Mouse (Mus musculus): ENCODE data around the gene Cbfa2t2. TPM values are rescaled to one million over a fixed set of nuclear protein-coding genes. Genes with fewer than 3 reads are reported as not detected.

The Cbfa2t2 gene
- polyA plus RNA-seq, 1 experiment, result 12.6 TPM

GRCm38 (mm10) chr2:154418001-154418400, 18.3 kb upstream of the Cbfa2t2 start:
- TF ChIP-seq CTCF (IDR thresholded peaks at IDR 0.05; ENCODE audit: control insufficient read depth, insufficient read depth, insufficient replicate concordance, low read depth, low read length), result no peak
- no peak for TF ChIP-seq POLR2A (IDR thresholded peaks at IDR 0.05; ENCODE audit: control insufficient read depth, low read depth, low read length)
- Histone ChIP-seq H3K36me3 (ENCODE audit: control insufficient read depth, insufficient read depth, low read length) (no peaks in the 10 kb centered on the region), H3K4me1 (ENCODE audit: control insufficient read depth, insufficient read depth, low read length) (no peaks in the 10 kb centered on the region), H3K27ac (ENCODE audit: control insufficient read depth, insufficient read depth, low read depth, low read length) (no peak overlapping the region), H3K27me3 (ENCODE audit: control insufficient read depth, insufficient read depth, low read length) (no peaks in the 10 kb centered on the region), H3K4me3 (ENCODE audit: control insufficient read depth, low read depth, low read length) (no peak overlapping the region)

GRCm38 (mm10) chr2:154419631-154420515, 16.4 kb upstream of the Cbfa2t2 start:
- TF ChIP-seq POLR2A (IDR thresholded peaks at IDR 0.05; ENCODE audit: control insufficient read depth, low read depth, low read length) (no peak), CTCF (IDR thresholded peaks at IDR 0.05; ENCODE audit: control insufficient read depth, insufficient read depth, insufficient replicate concordance, low read depth, low read length) (no peak)
- Histone ChIP-seq H3K36me3 (ENCODE audit: control insufficient read depth, insufficient read depth, low read length) (no peaks in the 10 kb centered on the region), H3K27me3 (ENCODE audit: control insufficient read depth, insufficient read depth, low read length) (no peaks in the 10 kb centered on the region), H3K4me3 (ENCODE audit: control insufficient read depth, low read depth, low read length) (no peak overlapping the region), H3K27ac (ENCODE audit: control insufficient read depth, insufficient read depth, low read depth, low read length) (no peak overlapping the region), H3K4me1 (ENCODE audit: control insufficient read depth, insufficient read depth, low read length) (no peaks in the 10 kb centered on the region)

DNA sequence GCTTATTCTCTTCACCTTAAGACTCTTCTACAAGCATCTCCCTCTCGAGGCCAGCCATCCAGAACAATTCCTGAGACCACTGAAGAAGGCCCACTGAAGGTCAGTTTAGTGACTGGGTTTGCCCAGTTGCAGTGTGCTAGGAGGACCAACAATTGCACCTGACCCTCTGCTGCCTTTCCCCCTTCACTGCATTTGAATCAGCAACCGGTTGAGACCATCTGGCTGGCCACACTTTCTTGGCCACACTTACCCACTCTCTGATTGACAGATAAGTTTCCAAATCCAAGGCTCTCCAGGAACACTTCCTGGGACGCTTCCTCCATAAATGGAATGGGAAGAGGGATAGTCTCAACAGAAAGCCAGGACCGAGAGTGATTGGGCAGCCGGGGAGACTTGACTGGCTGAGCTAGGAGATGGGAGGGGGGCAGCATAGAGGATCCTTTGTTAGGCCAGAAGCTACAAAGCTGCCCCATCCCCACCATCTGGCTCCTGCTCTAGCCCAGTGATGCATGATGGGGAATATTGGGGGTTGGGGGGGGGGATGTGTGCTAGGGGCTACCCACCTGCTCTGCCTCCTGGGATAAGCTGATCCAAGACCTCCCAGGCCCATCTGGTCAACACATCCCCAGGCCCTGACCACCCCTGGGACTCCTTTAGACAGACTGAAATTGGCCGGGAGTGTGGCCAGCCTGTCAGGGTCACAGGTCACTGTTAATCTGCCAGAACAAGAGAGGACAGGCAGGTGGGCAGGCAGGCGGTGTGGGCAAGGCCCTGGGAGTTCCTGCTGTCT, 15.1 kb upstream of the Cbfa2t2 start:
- no peak for TF ChIP-seq CTCF (IDR thresholded peaks at IDR 0.05; ENCODE audit: control insufficient read depth, insufficient read depth, insufficient replicate concordance, low read depth, low read length)
- TF ChIP-seq POLR2A (IDR thresholded peaks at IDR 0.05; ENCODE audit: control insufficient read depth, low read depth, low read length), result no peak
- Histone ChIP-seq H3K4me1 (ENCODE audit: control insufficient read depth, insufficient read depth, low read length) (no peaks in the 10 kb centered on the region; the same call in none of the 2 replicates), H3K4me3 (ENCODE audit: control insufficient read depth, low read depth, low read length) (no peak overlapping the region), H3K36me3 (ENCODE audit: control insufficient read depth, insufficient read depth, low read length) (no peaks in the 10 kb centered on the region), H3K27me3 (ENCODE audit: control insufficient read depth, insufficient read depth, low read length) (no peaks in the 10 kb centered on the region), H3K27ac (ENCODE audit: control insufficient read depth, insufficient read depth, low read depth, low read length) (no peak overlapping the region)

GRCm38 (mm10) chr2:154422181-154422580, 14.1 kb upstream of the Cbfa2t2 start:
- no peak overlapping the region for H3K4me3 ChIP-seq (ENCODE audit: control insufficient read depth, low read depth, low read length)
- H3K36me3 ChIP-seq (ENCODE audit: control insufficient read depth, insufficient read depth, low read length), result no peaks in the 10 kb centered on the region
- H3K27me3 ChIP-seq (ENCODE audit: control insufficient read depth, insufficient read depth, low read length), result no peaks in the 10 kb centered on the region
- H3K4me1 ChIP-seq (ENCODE audit: control insufficient read depth, insufficient read depth, low read length), result peaks cover 3% of the 10 kb centered on the region
- H3K27ac ChIP-seq (ENCODE audit: control insufficient read depth, insufficient read depth, low read depth, low read length), result no peak overlapping the region
- TF ChIP-seq POLR2A (IDR thresholded peaks at IDR 0.05; ENCODE audit: control insufficient read depth, low read depth, low read length) (no peak), CTCF (IDR thresholded peaks at IDR 0.05; ENCODE audit: control insufficient read depth, insufficient read depth, insufficient replicate concordance, low read depth, low read length) (no peak)

DNA sequence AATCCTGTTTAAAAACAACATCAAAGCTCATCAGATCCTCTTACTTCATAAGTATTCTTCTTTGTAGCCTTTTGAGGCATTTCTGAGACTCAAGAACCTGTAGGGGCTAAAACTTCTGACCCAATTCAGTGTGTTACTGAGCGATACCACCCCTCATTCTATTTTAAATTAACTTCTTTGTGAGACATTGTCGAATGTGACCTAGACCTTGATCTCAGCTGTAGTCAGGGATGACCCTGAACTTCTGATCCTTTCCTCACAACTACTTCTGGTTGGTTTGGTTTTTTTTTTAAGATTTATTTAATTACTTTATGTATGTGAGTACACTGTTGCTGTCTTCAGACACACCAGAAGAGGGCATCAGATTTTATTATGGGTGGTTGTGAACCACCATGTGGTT, 12.7 kb upstream of the Cbfa2t2 start:
- Histone ChIP-seq H3K4me3 (ENCODE audit: control insufficient read depth, low read depth, low read length) (no peak overlapping the region), H3K27me3 (ENCODE audit: control insufficient read depth, insufficient read depth, low read length) (no peaks in the 10 kb centered on the region), H3K27ac (ENCODE audit: control insufficient read depth, insufficient read depth, low read depth, low read length) (no peak overlapping the region), H3K4me1 (ENCODE audit: control insufficient read depth, insufficient read depth, low read length) (peaks cover 13% of the 10 kb centered on the region), H3K36me3 (ENCODE audit: control insufficient read depth, insufficient read depth, low read length) (no peaks in the 10 kb centered on the region)
- TF ChIP-seq CTCF (IDR thresholded peaks at IDR 0.05; ENCODE audit: control insufficient read depth, insufficient read depth, insufficient replicate concordance, low read depth, low read length), result no peak
- TF ChIP-seq POLR2A (IDR thresholded peaks at IDR 0.05; ENCODE audit: control insufficient read depth, low read depth, low read length), result no peak

GRCm38 (mm10) chr2:154425522-154425921, 10.8 kb upstream of the Cbfa2t2 start:
- Histone ChIP-seq H3K36me3 (ENCODE audit: control insufficient read depth, insufficient read depth, low read length) (no peaks in the 10 kb centered on the region), H3K27ac (ENCODE audit: control insufficient read depth, insufficient read depth, low read depth, low read length) (peak overlapping the region; percentile 97), H3K4me3 (ENCODE audit: control insufficient read depth, low read depth, low read length) (no peak overlapping the region), H3K27me3 (ENCODE audit: control insufficient read depth, insufficient read depth, low read length) (no peaks in the 10 kb centered on the region), H3K4me1 (ENCODE audit: control insufficient read depth, insufficient read depth, low read length) (peaks cover 13% of the 10 kb centered on the region)
- no peak for TF ChIP-seq CTCF (IDR thresholded peaks at IDR 0.05; ENCODE audit: control insufficient read depth, insufficient read depth, insufficient replicate concordance, low read depth, low read length)
- no peak for TF ChIP-seq POLR2A (IDR thresholded peaks at IDR 0.05; ENCODE audit: control insufficient read depth, low read depth, low read length)

All from testis, adult 2 months (tissue).